Mouse (Mus musculus) heart, embryonic 13.5 days (tissue): ENCODE data around the gene Atg7. TPM values are rescaled to one million over a fixed set of nuclear protein-coding genes. Genes with fewer than 3 reads are reported as not detected.

Source experiments
- ATAC-seq: fragments of 200-750 bp; cut with Nextera tagmentation; 2 replicates; pipeline ENCODE4 v1.8.0; 2017; ENCODE audit warnings: moderate TSS enrichment; ENCODE audit not compliant: insufficient number of reproducible peaks, low FRiP score, low TSS enrichment; ENCODE audit errors: extremely low read depth
- H3K27ac ChIP-seq: fragments of 300-500 bp; sonication (generic); replicated peaks from 2 replicates; pipeline ENCODE4 v1.5.1; 2015; ENCODE audit warnings: moderate library complexity, mild to moderate bottlenecking, inconsistent platforms
- H3K27me3 ChIP-seq: fragments of 300-500 bp; sonication (generic); replicated peaks from 2 replicates; pipeline ENCODE4 v1.6.1; 2015; ENCODE audit warnings: mild to moderate bottlenecking, inconsistent platforms
- H3K36me3 ChIP-seq: fragments of 300-500 bp; sonication (generic); 2 replicates; pipeline ENCODE4 v1.6.1; 2015; ENCODE audit warnings: mild to moderate bottlenecking, inconsistent platforms
- H3K4me1 ChIP-seq: fragments of 300-500 bp; sonication (generic); 2 replicates; pipeline ENCODE4 v1.6.1; 2015; ENCODE audit warnings: inconsistent platforms
- H3K4me2 ChIP-seq: fragments of 300-500 bp; sonication (generic); 2 replicates; pipeline ENCODE4 v1.6.1; 2015; ENCODE audit warnings: inconsistent platforms, mild to moderate bottlenecking, moderate library complexity
- H3K4me3 ChIP-seq: fragments of 300-500 bp; sonication (generic); 2 replicates; pipeline ENCODE4 v1.5.1; 2015; ENCODE audit warnings: moderate library complexity, mild to moderate bottlenecking, inconsistent platforms
- H3K9ac ChIP-seq: fragments of 300-500 bp; sonication (generic); 2 replicates; pipeline ENCODE4 v1.6.1; 2015; ENCODE audit warnings: inconsistent platforms, mild to moderate bottlenecking, moderate library complexity
- H3K9me3 ChIP-seq: fragments of 300-500 bp; sonication (generic); 2 replicates; pipeline ENCODE4 v1.6.1; 2016; ENCODE audit warnings: inconsistent platforms
- WGBS: fragments of 180-500 bp; shearing (Covaris S2); methylation state at CpG from one replicate; pipeline ENCODE4 v1.1.7; 2015; ENCODE audit warnings: mixed read lengths; 5-methylcytosine and 5-hydroxymethylcytosine counted together
- polyA plus RNA-seq: library from polyadenylated mRNA; unstranded; fragments of >200 nt; fragmentation: Nextera tagmentation; extraction: Ambion mirVana; gene quantifications from 2 replicates; pipeline ENCODE4 v1.2.1, GENCODE M21; 2015

Gene Atg7
- polyA plus RNA-seq, 1 experiment from 2014 or later: 17.5 TPM

GRCm38 (mm10) chr6:114766314-114766713 lies 123.4 kb downstream of the Atg7 start:
- peaks cover 8% of the 10 kb centered on the region for H3K4me1 ChIP-seq
- no peaks in the 10 kb centered on the region for H3K27me3 ChIP-seq
- no peak overlapping the region for H3K9ac ChIP-seq
- no peaks in the 10 kb centered on the region for H3K36me3 ChIP-seq
- no peak overlapping the region for H3K4me2 ChIP-seq
- 68% methylated on average over 6 of the region's 6 CpGs for WGBS
- no peak overlapping the region for H3K27ac ChIP-seq
- H3K4me3 ChIP-seq: no peak overlapping the region
- no peaks in the 10 kb centered on the region for H3K9me3 ChIP-seq
- ATAC-seq: no peak

- no peaks in the 10 kb centered on the region for H3K36me3 ChIP-seq
- no peak for ATAC-seq
- no peaks in the 10 kb centered on the region for H3K9me3 ChIP-seq
- peaks cover 8% of the 10 kb centered on the region for H3K4me1 ChIP-seq
- H3K27me3 ChIP-seq: no peaks in the 10 kb centered on the region
- H3K27ac ChIP-seq: no peak overlapping the region
- no peak overlapping the region for H3K4me2 ChIP-seq
- H3K9ac ChIP-seq: no peak overlapping the region
- 73% methylated on average over 2 of the region's 2 CpGs for WGBS
- H3K4me3 ChIP-seq: no peak overlapping the region
Measured at GRCm38 (mm10) chr6:114767710-114768109, 124.8 kb downstream of the Atg7 start.

GRCm38 (mm10) chr6:114770337-114770736 lies 127.4 kb downstream of the Atg7 start:
- H3K9ac ChIP-seq: no peak overlapping the region
- WGBS: 63% methylated on average over 2 of the region's 2 CpGs
- H3K27ac ChIP-seq: no peak overlapping the region
- H3K4me2 ChIP-seq: no peak overlapping the region
- ATAC-seq: no peak
- peaks cover 8% of the 10 kb centered on the region for H3K4me1 ChIP-seq
- H3K4me3 ChIP-seq: no peak overlapping the region
- H3K9me3 ChIP-seq: no peaks in the 10 kb centered on the region
- no peaks in the 10 kb centered on the region for H3K36me3 ChIP-seq
- H3K27me3 ChIP-seq: no peaks in the 10 kb centered on the region

- Histone ChIP-seq H3K4me2 (no peak overlapping the region), H3K27me3 (no peaks in the 10 kb centered on the region), H3K27ac (no peak overlapping the region), H3K9me3 (no peaks in the 10 kb centered on the region), H3K4me1 (peaks cover 8% of the 10 kb centered on the region), H3K36me3 (no peaks in the 10 kb centered on the region), H3K4me3 (no peak overlapping the region), H3K9ac (no peak overlapping the region)
- 81% methylated on average over 4 of the region's 4 CpGs for WGBS
- no peak for ATAC-seq
Measured at GRCm38 (mm10) chr6:114771502-114771901, 128.6 kb downstream of the Atg7 start.

GRCm38 (mm10) chr6:114775210-114775609 lies 132.3 kb downstream of the Atg7 start:
- no peaks in the 10 kb centered on the region for H3K9me3 ChIP-seq
- H3K4me2 ChIP-seq: no peak overlapping the region
- ATAC-seq: no peak
- no peak overlapping the region for H3K4me3 ChIP-seq
- no peak overlapping the region for H3K9ac ChIP-seq
- no peak overlapping the region for H3K27ac ChIP-seq
- 82% methylated on average over 5 of the region's 5 CpGs for WGBS
- H3K4me1 ChIP-seq: peaks cover 20% of the 10 kb centered on the region
- H3K27me3 ChIP-seq: no peaks in the 10 kb centered on the region
- H3K36me3 ChIP-seq: no peaks in the 10 kb centered on the region

GRCm38 (mm10) chr6:114777872-114778271 lies 135.0 kb downstream of the Atg7 start:
- Histone ChIP-seq H3K4me2 (no peak overlapping the region), H3K9me3 (no peaks in the 10 kb centered on the region), H3K4me1 (peaks cover 38% of the 10 kb centered on the region), H3K36me3 (no peaks in the 10 kb centered on the region), H3K27me3 (no peaks in the 10 kb centered on the region), H3K4me3 (no peak overlapping the region), H3K9ac (no peak overlapping the region), H3K27ac (no peak overlapping the region)
- ATAC-seq: no peak
- 41% methylated on average over 4 of the region's 4 CpGs for WGBS

- no peak overlapping the region for H3K4me2 ChIP-seq
- H3K4me3 ChIP-seq: no peak overlapping the region
- H3K9me3 ChIP-seq: no peaks in the 10 kb centered on the region
- WGBS: 67% methylated on average over 8 of the region's 8 CpGs
- H3K36me3 ChIP-seq: no peaks in the 10 kb centered on the region
- no peaks in the 10 kb centered on the region for H3K27me3 ChIP-seq
- no peak overlapping the region for H3K9ac ChIP-seq
- ATAC-seq: no peak
- no peak overlapping the region for H3K27ac ChIP-seq
- peaks cover 40% of the 10 kb centered on the region for H3K4me1 ChIP-seq
Measured at GRCm38 (mm10) chr6:114778650-114779049, 135.8 kb downstream of the Atg7 start.

GRCm38 (mm10) chr6:114780583-114780982 lies 137.7 kb downstream of the Atg7 start:
- no peak for ATAC-seq
- no peak overlapping the region for H3K27ac ChIP-seq
- H3K4me3 ChIP-seq: no peak overlapping the region
- no peaks in the 10 kb centered on the region for H3K27me3 ChIP-seq
- peaks cover 40% of the 10 kb centered on the region for H3K4me1 ChIP-seq
- no peaks in the 10 kb centered on the region for H3K9me3 ChIP-seq
- no peaks in the 10 kb centered on the region for H3K36me3 ChIP-seq
- 75% methylated on average over 2 of the region's 2 CpGs for WGBS
- no peak overlapping the region for H3K4me2 ChIP-seq
- no peak overlapping the region for H3K9ac ChIP-seq

GRCm38 (mm10) chr6:114781415-114782240 lies 138.7 kb downstream of the Atg7 start:
- peak; percentile 31; the same call in 1 of the 2 replicates for ATAC-seq
- 26% methylated on average over 11 of the region's 11 CpGs for WGBS
- no peaks in the 10 kb centered on the region for H3K36me3 ChIP-seq
- peak overlapping the region; percentile 8 for H3K4me2 ChIP-seq
- H3K4me3 ChIP-seq: no peak overlapping the region
- 0 out of 2 replicates have a peak overlapping the region, but pooled peaks have one; percentile 37 for H3K9ac ChIP-seq
- no peaks in the 10 kb centered on the region for H3K9me3 ChIP-seq
- peak overlapping the region; percentile 80 for H3K27ac ChIP-seq
- no peaks in the 10 kb centered on the region for H3K27me3 ChIP-seq
- H3K4me1 ChIP-seq: peaks cover 40% of the 10 kb centered on the region

- Histone ChIP-seq H3K27me3 (no peaks in the 10 kb centered on the region), H3K36me3 (no peaks in the 10 kb centered on the region), H3K27ac (0 out of 2 replicates have a peak overlapping the region, but pooled peaks have one; percentile 13), H3K4me3 (no peak overlapping the region), H3K4me2 (no peak overlapping the region), H3K4me1 (peaks cover 38% of the 10 kb centered on the region), H3K9ac (no peak overlapping the region), H3K9me3 (no peaks in the 10 kb centered on the region)
- 71% methylated on average over 7 of the region's 7 CpGs for WGBS
- ATAC-seq: no peak
Measured at GRCm38 (mm10) chr6:114782486-114782885, 139.6 kb downstream of the Atg7 start.

GRCm38 (mm10) chr6:114786461-114786860 lies 143.6 kb downstream of the Atg7 start:
- Histone ChIP-seq H3K9me3 (no peaks in the 10 kb centered on the region), H3K9ac (no peak overlapping the region), H3K4me2 (no peak overlapping the region), H3K27ac (no peak overlapping the region), H3K36me3 (no peaks in the 10 kb centered on the region), H3K27me3 (no peaks in the 10 kb centered on the region), H3K4me3 (no peak overlapping the region), H3K4me1 (peaks cover 26% of the 10 kb centered on the region)
- WGBS: 51% methylated on average over 3 of the region's 3 CpGs
- ATAC-seq: no peak

GRCm38 (mm10) chr6:114787606-114788005 lies 144.7 kb downstream of the Atg7 start:
- Histone ChIP-seq H3K9ac (no peak overlapping the region), H3K4me3 (no peak overlapping the region), H3K27ac (no peak overlapping the region), H3K4me2 (no peak overlapping the region), H3K4me1 (peaks cover 15% of the 10 kb centered on the region), H3K9me3 (no peaks in the 10 kb centered on the region), H3K27me3 (no peaks in the 10 kb centered on the region), H3K36me3 (no peaks in the 10 kb centered on the region)
- 64% methylated on average over 3 of the region's 3 CpGs for WGBS
- no peak for ATAC-seq
